Mouse (Mus musculus): ENCODE data around the gene Fkbp5.

DNA sequence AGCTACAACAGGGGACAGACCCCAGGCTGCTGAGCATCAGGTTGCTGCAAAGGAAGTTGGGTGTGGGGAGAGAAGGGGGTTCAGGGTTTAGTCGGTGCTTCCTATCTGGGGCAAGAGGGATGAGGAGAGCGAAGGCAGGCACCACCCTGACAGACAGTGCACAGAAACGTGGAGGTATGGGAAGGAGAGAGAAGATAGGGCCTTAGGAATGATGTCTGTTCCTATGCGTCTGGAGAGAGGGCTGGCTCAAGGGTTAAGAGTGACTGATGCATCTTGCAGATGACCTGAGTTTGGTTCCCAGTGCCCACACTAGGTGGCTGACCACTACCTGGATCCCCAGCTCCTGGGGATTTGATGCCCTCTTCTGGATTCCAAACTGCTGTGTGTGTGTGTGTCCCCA lies 446 bp downstream of the Fkbp5 start:
- TF ChIP-seq CTCF (IDR thresholded peaks at IDR 0.05; ENCODE audit: low read depth, low read length) = no peak
- no peak for TF ChIP-seq POLR2A (IDR thresholded peaks at IDR 0.05; ENCODE audit: extremely low read depth, insufficient read depth, low read length)

Measured in liver, adult 2 months (tissue).